Mouse (Mus musculus): Measurements from ENCODE around the gene Vpreb1.
A peak's percentile ranks its signal among the peaks of the same experiment; 100 is the strongest.

Vpreb1 gene

GRCm38 (mm10) chr16:16870617-16871331 is at the start of gene Vpreb1, which contains the start of gene Top3b:
Gene Vpreb1, minus strand, starts transcription at chr16:16870843.
Gene Top3b, plus strand, starts transcription at chr16:16870736.
- peak; percentile 95 for DNase-seq (ENCODE audit: extremely low spot score, low spot score)

- no peak for DNase-seq (ENCODE audit: extremely low spot score, low spot score)
These were observed 47.9 kb upstream of the Vpreb1 start for GRCm38 (mm10) chr16:16918441-16919117.

GRCm38 (mm10) chr16:16913440-16913839 is 42.8 kb upstream of the Vpreb1 start:
- DNase-seq (ENCODE audit: extremely low spot score, low spot score) = no peak

- peak; percentile 84 for DNase-seq (ENCODE audit: extremely low spot score, low spot score)
These were observed 41.3 kb upstream of the Vpreb1 start for GRCm38 (mm10) chr16:16911641-16912597.

- DNase-seq (ENCODE audit: extremely low spot score, low spot score) = no peak
These were observed 37.2 kb upstream of the Vpreb1 start for GRCm38 (mm10) chr16:16907799-16908198.

- no peak for DNase-seq (ENCODE audit: extremely low spot score, low spot score)
These were observed 32.5 kb upstream of the Vpreb1 start for GRCm38 (mm10) chr16:16903188-16903587.

- DNase-seq (ENCODE audit: extremely low spot score, low spot score) = no peak
These were observed 31.7 kb upstream of the Vpreb1 start for GRCm38 (mm10) chr16:16902329-16902728.

GRCm38 (mm10) chr16:16897056-16897584 is 26.5 kb upstream of the Vpreb1 start:
- no peak for DNase-seq (ENCODE audit: extremely low spot score, low spot score)

- DNase-seq (ENCODE audit: extremely low spot score, low spot score) = peak; percentile 95
These were observed 25.9 kb upstream of the Vpreb1 start, which contains the start of gene Ppm1f for GRCm38 (mm10) chr16:16896382-16897055. Gene Ppm1f, plus strand, starts transcription at chr16:16896469.

- no peak for DNase-seq (ENCODE audit: extremely low spot score, low spot score)
These were observed 25.4 kb upstream of the Vpreb1 start for GRCm38 (mm10) chr16:16896015-16896381.

GRCm38 (mm10) chr16:16892366-16892765 is 21.7 kb upstream of the Vpreb1 start:
- no peak for DNase-seq (ENCODE audit: extremely low spot score, low spot score)

GRCm38 (mm10) chr16:16888341-16888740 is 17.7 kb upstream of the Vpreb1 start:
- DNase-seq (ENCODE audit: extremely low spot score, low spot score) = no peak

GRCm38 (mm10) chr16:16879025-16879424 is 8.4 kb upstream of the Vpreb1 start:
- DNase-seq (ENCODE audit: extremely low spot score, low spot score) = no peak

- peak; percentile 17 for DNase-seq (ENCODE audit: extremely low spot score, low spot score)
These were observed 414 bp downstream of the Vpreb1 start for GRCm38 (mm10) chr16:16870241-16870616.

GRCm38 (mm10) chr16:16865696-16866561 is 4.7 kb downstream of the Vpreb1 start:
- no peak for DNase-seq (ENCODE audit: extremely low spot score, low spot score)

GRCm38 (mm10) chr16:16865217-16865616 is 5.4 kb downstream of the Vpreb1 start:
- no peak for DNase-seq (ENCODE audit: extremely low spot score, low spot score)

GRCm38 (mm10) chr16:16863978-16864377 is 6.7 kb downstream of the Vpreb1 start, which contains the start of gene Igll1:
Gene Igll1, minus strand, starts transcription at chr16:16863985.
- no peak for DNase-seq (ENCODE audit: extremely low spot score, low spot score)

GRCm38 (mm10) chr16:16862288-16862687 is 8.4 kb downstream of the Vpreb1 start:
- no peak for DNase-seq (ENCODE audit: extremely low spot score, low spot score)

- peak; percentile 9 for DNase-seq (ENCODE audit: extremely low spot score, low spot score)
These were observed 13.7 kb downstream of the Vpreb1 start for GRCm38 (mm10) chr16:16856731-16857476.
